Mouse (Mus musculus): ENCODE measurements at regions not wholly inside any gene's neighbourhood (a gene's known extent, or its start where the extent isn't known, plus 50 kb on each side); places are given as distances from the start of the nearest gene placed in this dataset.

DNA sequence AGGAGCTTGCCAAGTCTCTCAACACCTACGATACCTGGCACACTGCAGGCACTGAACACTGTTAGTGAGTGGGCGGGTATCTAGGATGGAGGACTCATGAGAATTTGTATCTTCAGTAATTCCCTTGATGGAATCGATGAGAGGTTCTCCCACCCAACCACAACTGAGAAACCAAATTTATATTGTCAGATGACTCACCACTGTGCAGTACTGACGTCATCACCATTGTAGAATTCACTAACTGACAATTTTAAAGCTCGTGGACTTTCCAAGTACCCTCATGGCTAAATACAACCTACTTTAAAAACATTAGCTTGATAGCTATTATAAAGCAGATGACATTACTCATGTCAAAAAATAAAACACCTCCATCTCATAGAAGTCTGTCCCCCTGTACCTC lies 128.4 kb upstream of the Mtap start:
- TF ChIP-seq CTCF (conservative IDR thresholded peaks at IDR 0.05; ENCODE audit: insufficient read depth, insufficient read length, low read depth, low read length) (no peak), POLR2A (IDR thresholded peaks at IDR 0.05; ENCODE audit: low read depth, low read length) (no peak)

Data from kidney, adult 2 months (tissue).